Mouse (Mus musculus) midbrain, embryonic 12.5 days (tissue): ENCODE results near the gene Rasgef1b. TPM values are rescaled to one million over a fixed set of nuclear protein-coding genes. Genes with fewer than 3 reads are reported as not detected.

ENCODE experiments used
- ATAC-seq: fragments of 200-750 bp; cut with Nextera tagmentation; 2 replicates; pipeline ENCODE4 v1.8.0; 2017; ENCODE audit warnings: low read depth, moderate TSS enrichment, moderate library complexity; ENCODE audit not compliant: low FRiP score
- H3K27ac ChIP-seq: fragments of 300-500 bp; sonication (generic); replicated peaks from 2 replicates; pipeline ENCODE4 v1.5.1; 2016; ENCODE audit warnings: mild to moderate bottlenecking
- H3K27me3 ChIP-seq: fragments of 300-500 bp; sonication (generic); 2 replicates; pipeline ENCODE4 v1.6.1; 2016; ENCODE audit warnings: mild to moderate bottlenecking
- H3K36me3 ChIP-seq: fragments of 300-500 bp; sonication (generic); 2 replicates; pipeline ENCODE4 v1.6.1; 2016
- H3K4me1 ChIP-seq: fragments of 300-500 bp; sonication (generic); 2 replicates; pipeline ENCODE4 v1.6.1; 2016
- H3K4me2 ChIP-seq: fragments of 300-500 bp; sonication (generic); replicated peaks from 2 replicates; pipeline ENCODE4 v1.6.1; 2016; ENCODE audit warnings: mild to moderate bottlenecking, moderate library complexity
- H3K4me3 ChIP-seq: fragments of 300-500 bp; sonication (generic); 2 replicates; pipeline ENCODE4 v1.5.1; 2016; ENCODE audit warnings: mild to moderate bottlenecking
- H3K9ac ChIP-seq: fragments of 300-500 bp; sonication (generic); replicated peaks from 2 replicates; pipeline ENCODE4 v1.6.1; 2016; ENCODE audit warnings: mild to moderate bottlenecking, moderate library complexity
- H3K9me3 ChIP-seq: fragments of 300-500 bp; sonication (generic); 2 replicates; pipeline ENCODE4 v1.6.1; 2016; ENCODE audit warnings: mild to moderate bottlenecking
- WGBS: fragments of 180-500 bp; shearing (Covaris S2); methylation state at CpG from one replicate; pipeline ENCODE4 v1.1.7; 2016; 5-methylcytosine and 5-hydroxymethylcytosine counted together
- polyA plus RNA-seq: library from polyadenylated mRNA; unstranded; fragments of >200 nt; fragmentation: Nextera tagmentation; extraction: Ambion mirVana; gene quantifications from 2 replicates; pipeline ENCODE4 v1.2.1, GENCODE M21; 2016

Gene Rasgef1b
- polyA plus RNA-seq, 1 experiment from 2014 or later = 41.9 TPM

- Histone ChIP-seq H3K4me3 (no peak overlapping the region), H3K36me3 (no peaks in the 10 kb centered on the region), H3K27me3 (no peaks in the 10 kb centered on the region), H3K4me1 (no peaks in the 10 kb centered on the region), H3K9ac (no peak overlapping the region), H3K4me2 (no peak overlapping the region), H3K27ac (no peak overlapping the region), H3K9me3 (no peaks in the 10 kb centered on the region)
- 93% methylated on average over 6 of the region's 6 CpGs for WGBS
- no peak for ATAC-seq
Measured at GRCm38 (mm10) chr5:99287647-99288185, 441.1 kb downstream of the Rasgef1b start.

GRCm38 (mm10) chr5:99286575-99286974 is 442.3 kb downstream of the Rasgef1b start:
- WGBS = 90% methylated on average over 6 of the region's 6 CpGs
- Histone ChIP-seq H3K4me1 (no peaks in the 10 kb centered on the region), H3K27ac (no peak overlapping the region), H3K36me3 (no peaks in the 10 kb centered on the region), H3K4me2 (no peak overlapping the region), H3K27me3 (no peaks in the 10 kb centered on the region), H3K9me3 (no peaks in the 10 kb centered on the region), H3K4me3 (no peak overlapping the region), H3K9ac (no peak overlapping the region)
- ATAC-seq = no peak

GRCm38 (mm10) chr5:99286024-99286423 is 442.8 kb downstream of the Rasgef1b start:
- 89% methylated on average over 6 of the region's 6 CpGs for WGBS

GRCm38 (mm10) chr5:99284369-99284768 is 444.5 kb downstream of the Rasgef1b start:
- Histone ChIP-seq H3K9ac (no peak overlapping the region), H3K4me1 (peaks cover 10% of the 10 kb centered on the region; the same call in 1 of the 2 replicates), H3K27me3 (no peaks in the 10 kb centered on the region), H3K27ac (no peak overlapping the region), H3K4me3 (no peak overlapping the region), H3K36me3 (no peaks in the 10 kb centered on the region), H3K9me3 (no peaks in the 10 kb centered on the region), H3K4me2 (no peak overlapping the region)
- ATAC-seq = no peak
- WGBS = 95% methylated on average over 7 of the region's 7 CpGs

More at GRCm38 (mm10) chr5:99286024-99286423, 442.8 kb downstream of the Rasgef1b start:
- Histone ChIP-seq H3K9ac (no peak overlapping the region), H3K9me3 (no peaks in the 10 kb centered on the region), H3K4me1 (no peaks in the 10 kb centered on the region), H3K4me3 (no peak overlapping the region), H3K27me3 (no peaks in the 10 kb centered on the region), H3K27ac (no peak overlapping the region), H3K36me3 (no peaks in the 10 kb centered on the region), H3K4me2 (no peak overlapping the region)
- no peak for ATAC-seq

- WGBS = 84% methylated on average over 3 of the region's 3 CpGs
Measured at GRCm38 (mm10) chr5:99283636-99284035, 445.2 kb downstream of the Rasgef1b start.

GRCm38 (mm10) chr5:99280536-99280935 is 448.3 kb downstream of the Rasgef1b start:
- Histone ChIP-seq H3K4me3 (no peak overlapping the region), H3K4me2 (no peak overlapping the region), H3K9me3 (no peaks in the 10 kb centered on the region), H3K27me3 (no peaks in the 10 kb centered on the region; the same call in 1 of the 2 replicates), H3K36me3 (no peaks in the 10 kb centered on the region), H3K9ac (no peak overlapping the region), H3K4me1 (peaks cover 13% of the 10 kb centered on the region; the same call in 1 of the 2 replicates), H3K27ac (no peak overlapping the region)
- 80% methylated on average over 5 of the region's 5 CpGs for WGBS
- no peak for ATAC-seq

More at GRCm38 (mm10) chr5:99283636-99284035, 445.2 kb downstream of the Rasgef1b start:
- no peaks in the 10 kb centered on the region for H3K36me3 ChIP-seq
- no peak for ATAC-seq
- no peak overlapping the region for H3K27ac ChIP-seq
- no peak overlapping the region for H3K4me3 ChIP-seq
- H3K4me1 ChIP-seq = peaks cover 13% of the 10 kb centered on the region; the same call in 1 of the 2 replicates
- H3K4me2 ChIP-seq = no peak overlapping the region
- H3K9ac ChIP-seq = no peak overlapping the region
- H3K27me3 ChIP-seq = no peaks in the 10 kb centered on the region
- H3K9me3 ChIP-seq = no peaks in the 10 kb centered on the region

- H3K4me3 ChIP-seq = no peak overlapping the region
- no peak overlapping the region for H3K4me2 ChIP-seq
- peaks cover 4% of the 10 kb centered on the region; the same call in 1 of the 2 replicates for H3K27me3 ChIP-seq
- 80% methylated on average over 9 of the region's 9 CpGs for WGBS
- no peaks in the 10 kb centered on the region for H3K36me3 ChIP-seq
- H3K9ac ChIP-seq = no peak overlapping the region
- no peak for ATAC-seq
- H3K9me3 ChIP-seq = no peaks in the 10 kb centered on the region
- H3K4me1 ChIP-seq = peaks cover 23% of the 10 kb centered on the region
- no peak overlapping the region for H3K27ac ChIP-seq
Measured at GRCm38 (mm10) chr5:99279016-99279757, 449.7 kb downstream of the Rasgef1b start.

- Histone ChIP-seq H3K4me3 (no peak overlapping the region), H3K9me3 (no peaks in the 10 kb centered on the region), H3K4me2 (no peak overlapping the region), H3K27me3 (peaks cover 4% of the 10 kb centered on the region; the same call in 1 of the 2 replicates), H3K36me3 (no peaks in the 10 kb centered on the region), H3K4me1 (peaks cover 31% of the 10 kb centered on the region), H3K9ac (no peak overlapping the region), H3K27ac (no peak overlapping the region)
- no peak for ATAC-seq
- 93% methylated on average over 8 of the region's 8 CpGs for WGBS
Measured at GRCm38 (mm10) chr5:99278364-99278763, 450.5 kb downstream of the Rasgef1b start.

GRCm38 (mm10) chr5:99277536-99277935 is 451.3 kb downstream of the Rasgef1b start:
- Histone ChIP-seq H3K9me3 (no peaks in the 10 kb centered on the region), H3K27me3 (peaks cover 4% of the 10 kb centered on the region; the same call in 1 of the 2 replicates), H3K4me1 (peaks cover 33% of the 10 kb centered on the region), H3K27ac (no peak overlapping the region), H3K9ac (no peak overlapping the region), H3K4me2 (no peak overlapping the region), H3K36me3 (no peaks in the 10 kb centered on the region), H3K4me3 (no peak overlapping the region)
- no peak for ATAC-seq
- WGBS = 91% methylated on average over 9 of the region's 9 CpGs

- peak; percentile 90 for ATAC-seq
- Histone ChIP-seq H3K9me3 (no peaks in the 10 kb centered on the region), H3K4me3 (no peak overlapping the region), H3K4me1 (peaks cover 21% of the 10 kb centered on the region), H3K27me3 (peaks cover 4% of the 10 kb centered on the region; the same call in 1 of the 2 replicates), H3K4me2 (peak overlapping the region; percentile 10; the same call in 1 of the 2 replicates), H3K9ac (no peak overlapping the region), H3K36me3 (no peaks in the 10 kb centered on the region), H3K27ac (peak overlapping the region; percentile 43)
- WGBS = 31% methylated on average over 12 of the region's 12 CpGs
Measured at GRCm38 (mm10) chr5:99274119-99274563, 454.7 kb downstream of the Rasgef1b start.

GRCm38 (mm10) chr5:99271531-99271930 is 457.3 kb downstream of the Rasgef1b start:
- no peak for ATAC-seq
- Histone ChIP-seq H3K27ac (no peak overlapping the region), H3K9me3 (no peaks in the 10 kb centered on the region), H3K9ac (no peak overlapping the region), H3K36me3 (no peaks in the 10 kb centered on the region), H3K4me1 (peaks cover 20% of the 10 kb centered on the region), H3K4me2 (no peak overlapping the region), H3K4me3 (no peak overlapping the region), H3K27me3 (peaks cover 4% of the 10 kb centered on the region; the same call in 1 of the 2 replicates)
- WGBS = 92% methylated on average over 1 of the region's 1 CpGs

- Histone ChIP-seq H3K36me3 (no peaks in the 10 kb centered on the region), H3K27ac (no peak overlapping the region), H3K9me3 (no peaks in the 10 kb centered on the region), H3K9ac (no peak overlapping the region), H3K4me1 (peaks cover 9% of the 10 kb centered on the region), H3K4me3 (no peak overlapping the region), H3K27me3 (no peaks in the 10 kb centered on the region), H3K4me2 (no peak overlapping the region)
- ATAC-seq = no peak
- 90% methylated on average over 2 of the region's 2 CpGs for WGBS
Measured at GRCm38 (mm10) chr5:99269131-99269530, 459.7 kb downstream of the Rasgef1b start.
